Mouse (Mus musculus): Measurements from ENCODE around the gene Idh1.

GRCm38 (mm10) chr1:65154814-65155213, 31.5 kb downstream of the Idh1 start:
- TF ChIP-seq CTCF (IDR thresholded peaks at IDR 0.05; ENCODE audit: control insufficient read depth, insufficient read depth, insufficient replicate concordance, low read depth, low read length) = no peak
- TF ChIP-seq POLR2A (IDR thresholded peaks at IDR 0.05; ENCODE audit: control insufficient read depth, low read depth, low read length) = no peak
